Mouse (Mus musculus): Measurements from ENCODE around the gene Pip5k1b. TPM values are rescaled to one million over a fixed set of nuclear protein-coding genes. Genes with fewer than 3 reads are reported as not detected.

Gene Pip5k1b
- polyA plus RNA-seq, 1 experiment from 2014 or later: 2.4 TPM

DNA sequence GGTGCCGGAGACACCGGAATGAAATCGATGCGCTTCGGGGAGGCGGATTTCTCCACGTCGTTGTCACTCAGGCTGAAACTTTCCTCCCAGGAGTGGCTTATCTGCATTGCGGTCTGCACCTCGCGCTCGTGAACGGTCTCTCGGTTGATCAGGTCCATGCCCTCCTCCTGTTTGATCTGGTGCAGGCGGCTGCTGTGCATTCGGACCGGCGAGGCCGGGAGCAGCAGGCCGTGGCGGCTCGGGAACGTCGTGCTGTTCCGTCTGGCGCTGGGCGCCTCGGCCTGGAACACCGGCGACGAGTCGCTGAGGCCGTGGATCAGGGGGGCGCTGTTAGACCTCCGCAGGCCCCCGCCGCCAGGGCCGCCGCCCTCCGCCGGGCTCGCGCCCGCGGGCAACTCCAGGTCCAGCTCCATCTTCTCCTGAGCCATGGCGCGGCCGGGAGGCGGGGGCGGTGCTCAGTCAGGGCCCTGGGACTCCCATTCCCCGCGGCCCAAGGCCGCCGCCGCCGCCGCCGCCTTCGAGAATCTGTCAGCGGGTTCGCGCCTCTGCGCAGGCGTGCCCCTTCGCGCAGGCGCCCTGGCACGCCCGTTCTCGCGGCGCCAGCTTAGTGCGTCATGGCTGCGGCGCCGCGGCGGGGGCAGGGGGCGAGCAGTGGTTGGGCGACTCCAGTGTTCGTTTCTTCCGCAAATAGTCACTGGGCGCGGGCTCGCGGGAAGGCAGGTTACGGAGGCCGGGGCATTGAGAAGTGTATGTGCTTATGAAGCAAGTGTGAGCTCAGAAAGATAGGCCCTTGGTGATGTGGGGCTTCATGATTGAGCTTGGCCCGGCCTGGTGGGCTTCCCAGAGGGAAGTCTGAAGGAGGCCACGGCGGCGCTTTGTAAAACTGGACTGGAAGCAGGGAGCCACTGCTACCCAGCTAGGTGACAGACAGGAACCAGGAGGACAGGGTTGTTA lies 78.5 kb downstream of the Pip5k1b start, which contains the start of gene Fam122a:
Fam122a (minus strand) TSS at position 428 of the 954 bp plus-strand sequence.
- Histone ChIP-seq H3K9me3 (replicated peaks) (no peaks in the 10 kb centered on the region), H3K27me3 (ENCODE audit: low read depth, poor library complexity, severe bottlenecking) (no peaks in the 10 kb centered on the region), H3K4me3 (peak within 1 kb of the TSS; percentile 91), H3K27ac (replicated peaks) (peak within 1 kb of the TSS; percentile 93), H3K4me1 (peaks cover 31% of the 10 kb centered on the region), H3K36me3 (peaks cover 12% of the 10 kb centered on the region)
- under 1% methylated on average over 91 of the region's 92 CpGs for whole genome bisulfite sequencing
- DNase-seq (ENCODE audit: low spot score): peak; percentile 92

DNA sequence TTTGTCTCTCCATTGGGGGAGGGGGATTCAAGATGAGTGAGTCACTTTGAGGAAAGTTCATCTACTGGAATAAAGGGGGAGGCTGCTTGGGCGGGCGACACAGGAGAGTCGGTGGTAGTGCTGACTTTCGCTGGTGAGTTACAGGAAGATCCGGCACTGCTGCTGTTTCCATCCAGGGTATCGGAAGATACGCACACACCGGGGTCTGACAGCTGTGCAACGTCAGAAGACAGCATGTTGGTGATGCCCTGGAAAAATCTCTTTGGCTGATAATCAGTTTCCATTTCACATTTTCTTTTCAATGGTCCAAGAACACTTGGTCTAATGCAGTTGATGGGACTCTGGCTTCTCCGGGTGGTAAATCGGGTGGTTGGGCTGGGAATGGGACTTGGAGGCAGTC lies 79.2 kb downstream of the Pip5k1b start:
- Histone ChIP-seq H3K36me3 (peaks cover 12% of the 10 kb centered on the region), H3K4me1 (peaks cover 28% of the 10 kb centered on the region), H3K4me3 (peak overlapping the region; percentile 91), H3K27me3 (ENCODE audit: low read depth, poor library complexity, severe bottlenecking) (no peaks in the 10 kb centered on the region), H3K27ac (replicated peaks) (peak overlapping the region; percentile 93), H3K9me3 (replicated peaks) (no peaks in the 10 kb centered on the region)
- WGBS: 3% methylated on average over 11 of the region's 11 CpGs
- peak; percentile 23 for DNase-seq (ENCODE audit: low spot score)

DNA sequence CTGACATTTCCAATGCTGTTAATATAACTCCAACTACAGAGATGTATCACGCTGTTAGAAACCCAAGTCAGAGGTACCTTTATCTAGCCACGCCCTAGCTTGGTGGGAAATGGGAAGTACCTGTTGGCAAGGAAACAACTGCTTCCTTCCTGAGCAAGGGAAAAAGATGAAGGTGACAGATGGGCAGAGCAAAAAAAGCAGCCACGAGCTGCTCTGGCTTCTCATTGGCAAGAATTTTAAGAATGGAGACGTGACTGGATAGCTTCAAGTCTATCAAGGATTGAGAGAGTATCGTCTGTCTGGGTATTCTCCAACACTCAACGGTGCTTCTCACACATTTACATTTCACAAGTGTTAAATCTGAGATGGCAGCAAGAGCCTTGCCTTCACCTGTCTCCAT lies 80.4 kb downstream of the Pip5k1b start:
- DNase-seq (ENCODE audit: low spot score): no peak
- peaks cover 28% of the 10 kb centered on the region for H3K4me1 ChIP-seq
- WGBS: 89% methylated on average over 6 of the region's 6 CpGs
- no peaks in the 10 kb centered on the region for H3K27me3 ChIP-seq (ENCODE audit: low read depth, poor library complexity, severe bottlenecking)
- H3K27ac ChIP-seq (replicated peaks): no peak overlapping the region
- H3K9me3 ChIP-seq (replicated peaks): no peaks in the 10 kb centered on the region
- H3K4me3 ChIP-seq: no peak overlapping the region
- peaks cover 12% of the 10 kb centered on the region for H3K36me3 ChIP-seq

DNA sequence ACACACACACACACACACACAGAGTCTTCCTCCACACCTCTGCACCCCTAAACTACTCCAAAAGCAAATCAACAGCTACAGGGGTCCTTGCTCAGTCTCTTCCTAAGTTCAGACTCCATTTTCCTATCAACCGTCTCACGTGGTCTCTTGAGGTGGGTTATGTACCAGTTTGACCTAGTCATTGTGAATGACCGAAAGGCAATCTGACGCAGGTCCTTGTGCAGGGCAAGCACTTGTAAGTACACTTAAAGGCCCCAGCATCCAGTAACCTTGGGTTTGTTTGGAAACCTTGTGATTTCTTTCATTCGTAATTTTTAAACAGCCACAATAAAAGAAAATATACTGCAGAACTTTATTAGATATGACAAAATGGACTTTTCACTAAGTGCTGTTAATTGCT lies 83.2 kb downstream of the Pip5k1b start:
- Histone ChIP-seq H3K27me3 (ENCODE audit: low read depth, poor library complexity, severe bottlenecking) (no peaks in the 10 kb centered on the region), H3K9me3 (replicated peaks) (no peaks in the 10 kb centered on the region), H3K4me3 (no peak overlapping the region), H3K36me3 (peaks cover 12% of the 10 kb centered on the region), H3K4me1 (peaks cover 35% of the 10 kb centered on the region), H3K27ac (replicated peaks) (no peak overlapping the region)
- no peak for DNase-seq (ENCODE audit: low spot score)
- WGBS: 89% methylated on average over 5 of the region's 5 CpGs

DNA sequence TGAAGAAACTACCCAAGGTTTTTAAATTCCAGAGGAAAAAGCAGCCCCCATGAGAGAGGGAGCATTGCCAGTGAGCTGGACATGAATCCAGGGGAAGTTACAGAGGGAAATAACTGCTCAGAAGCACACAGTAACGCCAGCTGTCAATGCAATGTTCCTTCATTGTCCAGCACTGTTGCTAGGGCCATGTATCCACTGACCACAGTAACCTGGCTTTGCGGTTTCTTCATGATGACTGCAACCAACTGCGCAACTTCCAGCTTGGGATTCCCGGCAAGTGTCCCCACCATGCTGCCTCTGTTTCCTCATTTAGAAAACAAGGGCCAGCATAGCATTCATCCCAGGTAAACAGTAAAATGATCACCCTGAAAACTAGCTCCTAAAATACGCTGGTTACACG lies 84.1 kb downstream of the Pip5k1b start:
- DNase-seq (ENCODE audit: low spot score): no peak
- H3K27me3 ChIP-seq (ENCODE audit: low read depth, poor library complexity, severe bottlenecking): no peaks in the 10 kb centered on the region
- WGBS: 86% methylated on average over 6 of the region's 6 CpGs
- no peaks in the 10 kb centered on the region for H3K9me3 ChIP-seq (replicated peaks)
- H3K4me3 ChIP-seq: no peak overlapping the region
- peaks cover 33% of the 10 kb centered on the region for H3K4me1 ChIP-seq
- H3K27ac ChIP-seq (replicated peaks): no peak overlapping the region
- H3K36me3 ChIP-seq: peaks cover 12% of the 10 kb centered on the region

DNA sequence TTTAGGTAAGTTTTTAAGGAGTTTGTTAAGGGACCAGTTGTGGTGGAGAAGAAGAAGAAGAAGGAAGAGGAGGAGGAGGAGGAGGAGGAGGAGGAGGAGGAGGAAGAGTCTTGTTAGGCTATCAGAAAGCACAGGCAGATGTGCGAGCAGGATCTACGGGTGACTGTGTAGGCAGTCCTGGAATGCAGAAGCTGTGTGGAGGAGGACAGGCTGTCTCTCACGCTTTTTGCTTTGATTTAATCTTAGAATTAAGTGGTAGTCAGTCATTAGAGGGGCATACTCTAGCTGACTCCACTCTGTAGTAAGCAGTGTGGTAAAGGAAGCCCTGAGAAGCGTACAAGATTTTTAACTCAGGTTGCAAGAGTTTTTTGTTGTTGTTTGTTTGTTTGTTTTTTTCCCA lies 86.5 kb downstream of the Pip5k1b start:
- Histone ChIP-seq H3K36me3 (peaks cover 10% of the 10 kb centered on the region), H3K9me3 (replicated peaks) (no peaks in the 10 kb centered on the region)
- WGBS: 39% methylated on average over 4 of the region's 4 CpGs

DNA sequence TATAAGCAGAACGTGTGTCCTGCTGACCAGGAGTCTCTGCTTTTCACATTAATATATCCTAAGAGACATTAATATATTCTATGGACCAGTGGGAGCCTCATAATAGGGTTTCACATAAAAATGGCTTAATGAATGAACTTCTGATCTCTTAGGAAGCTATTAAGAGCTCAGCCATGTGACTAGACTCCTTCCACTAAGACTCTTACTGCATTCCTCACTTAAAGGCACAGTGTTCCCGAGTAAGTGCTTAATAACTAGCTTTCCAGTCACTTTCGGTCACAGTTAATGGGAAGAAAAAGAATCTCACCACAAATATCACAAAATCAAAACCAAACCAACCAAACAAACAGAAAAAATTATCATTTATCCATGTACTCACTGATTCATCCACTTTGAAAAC lies 87.1 kb downstream of the Pip5k1b start:
- H3K27ac ChIP-seq (replicated peaks): no peak overlapping the region
- H3K27me3 ChIP-seq (ENCODE audit: low read depth, poor library complexity, severe bottlenecking): no peaks in the 10 kb centered on the region
- 71% methylated on average over 3 of the region's 3 CpGs for WGBS
- 0 out of 2 replicates have a peak, but pooled peaks cover 4% of the 10 kb centered on the region for H3K9me3 ChIP-seq (replicated peaks)
- H3K36me3 ChIP-seq: peaks cover 7% of the 10 kb centered on the region
- peaks cover 16% of the 10 kb centered on the region for H3K4me1 ChIP-seq
- H3K4me3 ChIP-seq: no peak overlapping the region
- DNase-seq (ENCODE audit: low spot score): no peak

More for the DNA sequence above, 86.5 kb downstream of the Pip5k1b start:
- H3K4me3 ChIP-seq: no peak overlapping the region
- DNase-seq (ENCODE audit: low spot score): no peak
- H3K27ac ChIP-seq (replicated peaks): peak overlapping the region; percentile 49; the same call in 1 of the 2 replicates
- peaks cover 16% of the 10 kb centered on the region for H3K4me1 ChIP-seq
- no peaks in the 10 kb centered on the region for H3K27me3 ChIP-seq (ENCODE audit: low read depth, poor library complexity, severe bottlenecking)

DNA sequence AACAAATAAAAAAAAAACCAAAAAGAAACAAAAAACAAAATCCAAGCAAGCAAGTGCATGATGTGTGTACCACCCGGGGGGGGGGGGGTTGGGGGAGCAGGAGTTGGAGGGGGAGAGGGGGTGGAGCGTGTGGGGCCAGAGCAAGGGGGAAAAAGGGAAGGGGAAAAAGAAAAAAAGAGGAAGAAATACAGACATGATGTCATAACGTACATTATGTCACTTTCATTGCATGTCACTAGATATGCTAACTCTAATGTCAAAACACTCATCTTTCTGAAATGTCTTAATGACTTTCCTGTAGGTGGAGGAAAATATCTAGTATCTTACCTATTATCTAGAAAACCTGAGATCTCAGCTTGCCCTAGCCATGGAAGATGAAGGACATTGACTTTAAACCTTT lies 92.7 kb downstream of the Pip5k1b start:
- WGBS: 94% methylated on average over 3 of the region's 3 CpGs
- 0 out of 2 replicates have a peak, but pooled peaks cover 4% of the 10 kb centered on the region for H3K9me3 ChIP-seq (replicated peaks)
- no peak overlapping the region for H3K4me3 ChIP-seq
- H3K4me1 ChIP-seq: 0 out of 2 replicates have a peak, but pooled peaks cover 6% of the 10 kb centered on the region
- no peak overlapping the region for H3K27ac ChIP-seq (replicated peaks)
- no peaks in the 10 kb centered on the region for H3K27me3 ChIP-seq (ENCODE audit: low read depth, poor library complexity, severe bottlenecking)
- H3K36me3 ChIP-seq: no peaks in the 10 kb centered on the region
- DNase-seq (ENCODE audit: low spot score): no peak

DNA sequence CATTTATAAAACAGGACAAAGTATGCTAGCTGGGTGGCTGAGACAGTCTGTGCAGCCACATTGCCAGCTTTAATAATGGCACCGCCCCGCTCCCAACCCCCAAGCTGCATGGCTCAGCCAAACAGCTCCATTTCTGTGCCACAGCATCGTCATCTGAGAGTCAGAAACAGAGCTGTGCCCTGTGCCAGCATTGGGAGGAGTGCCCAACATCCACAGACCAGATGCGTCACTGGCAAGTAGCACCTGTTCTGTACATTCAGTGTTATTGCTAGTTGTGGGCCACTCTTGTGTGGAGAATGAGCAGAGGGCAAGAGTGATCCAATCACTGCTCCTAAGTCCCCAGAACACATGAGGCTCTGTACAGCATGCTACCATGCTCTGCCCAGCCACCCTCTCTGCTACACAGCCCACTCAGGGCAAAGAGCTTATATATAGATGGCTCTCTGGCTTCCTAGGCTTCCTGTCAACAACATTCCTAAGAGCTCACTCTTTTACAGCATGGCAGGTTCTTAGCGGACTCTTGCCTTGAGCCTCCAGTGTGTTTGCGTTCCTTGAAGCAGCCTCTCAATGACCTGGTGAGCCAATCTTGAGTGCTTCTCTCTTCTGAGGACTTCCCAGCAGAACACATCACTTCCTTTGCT lies 99.0 kb downstream of the Pip5k1b start:
- no peaks in the 10 kb centered on the region for H3K27me3 ChIP-seq (ENCODE audit: low read depth, poor library complexity, severe bottlenecking)
- H3K4me3 ChIP-seq: no peak overlapping the region
- H3K9me3 ChIP-seq (replicated peaks): no peaks in the 10 kb centered on the region
- DNase-seq (ENCODE audit: low spot score): no peak
- no peak overlapping the region for H3K27ac ChIP-seq (replicated peaks)
- peaks cover 35% of the 10 kb centered on the region for H3K4me1 ChIP-seq
- H3K36me3 ChIP-seq: no peaks in the 10 kb centered on the region
- 93% methylated on average over 6 of the region's 6 CpGs for WGBS

DNA sequence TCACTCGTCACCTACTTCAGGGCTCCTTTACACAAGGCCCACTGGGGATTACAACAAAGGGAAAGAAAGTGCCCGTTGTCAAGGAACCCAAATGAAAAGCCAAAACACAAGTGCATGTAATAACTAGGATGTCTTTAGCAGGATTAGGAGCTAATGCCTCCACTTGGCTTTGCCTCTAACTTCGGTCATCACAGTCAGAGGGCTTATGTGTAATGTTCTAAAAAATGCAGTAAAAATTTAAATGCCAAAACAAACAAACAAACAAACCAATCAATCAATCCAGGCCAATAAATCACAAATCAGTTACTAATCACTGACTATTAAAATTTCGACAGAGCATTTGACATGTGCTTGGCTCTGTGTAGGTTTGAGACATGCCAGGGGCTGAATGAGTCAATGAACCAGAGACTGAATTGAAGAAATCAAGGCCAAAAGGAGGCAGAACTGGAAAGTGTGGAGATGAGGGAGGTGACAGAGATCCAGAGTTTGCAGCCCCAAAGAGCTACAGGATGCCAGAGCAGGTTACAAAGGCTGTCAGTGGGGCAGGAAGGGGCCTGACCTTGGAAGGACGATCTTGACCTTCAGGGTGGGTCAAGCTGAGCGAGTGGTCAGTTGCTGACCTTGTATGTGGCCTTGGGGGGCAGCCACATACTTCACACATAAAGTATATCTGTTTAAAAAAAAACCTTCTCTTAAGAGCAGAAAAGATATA lies 100.3 kb downstream of the Pip5k1b start:
- 81% methylated on average over 6 of the region's 6 CpGs for WGBS
- Histone ChIP-seq H3K9me3 (replicated peaks) (no peaks in the 10 kb centered on the region), H3K36me3 (no peaks in the 10 kb centered on the region), H3K4me1 (peaks cover 31% of the 10 kb centered on the region), H3K27ac (replicated peaks) (no peak overlapping the region), H3K27me3 (ENCODE audit: low read depth, poor library complexity, severe bottlenecking) (no peaks in the 10 kb centered on the region), H3K4me3 (no peak overlapping the region)
- DNase-seq (ENCODE audit: low spot score): no peak

DNA sequence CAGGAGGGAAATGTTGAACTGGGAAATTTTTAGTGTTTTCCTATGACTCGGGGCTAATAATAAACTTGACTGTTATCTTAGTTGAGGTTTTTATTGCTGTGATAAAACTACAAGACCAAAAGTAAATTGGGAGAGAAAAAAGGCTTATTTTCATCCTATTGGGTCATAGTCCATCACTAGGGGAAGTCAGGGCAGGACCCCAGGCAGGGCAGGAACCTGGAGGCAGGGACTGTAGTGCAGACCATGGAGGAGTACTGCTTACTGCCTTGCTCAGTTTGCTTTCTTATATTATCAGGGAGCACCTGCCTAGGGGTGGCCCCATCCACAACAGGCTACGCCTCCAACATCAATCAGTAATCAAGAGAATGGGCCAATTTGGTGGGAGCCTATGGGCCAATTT lies 101.2 kb downstream of the Pip5k1b start:
- peaks cover 31% of the 10 kb centered on the region for H3K4me1 ChIP-seq
- DNase-seq (ENCODE audit: low spot score): no peak
- H3K27ac ChIP-seq (replicated peaks): 0 out of 2 replicates have a peak overlapping the region, but pooled peaks have one; percentile 81
- H3K27me3 ChIP-seq (ENCODE audit: low read depth, poor library complexity, severe bottlenecking): no peaks in the 10 kb centered on the region
- no peak overlapping the region for H3K4me3 ChIP-seq
- 92% methylated on average over 2 of the region's 2 CpGs for WGBS
- no peaks in the 10 kb centered on the region for H3K36me3 ChIP-seq
- H3K9me3 ChIP-seq (replicated peaks): no peaks in the 10 kb centered on the region

DNA sequence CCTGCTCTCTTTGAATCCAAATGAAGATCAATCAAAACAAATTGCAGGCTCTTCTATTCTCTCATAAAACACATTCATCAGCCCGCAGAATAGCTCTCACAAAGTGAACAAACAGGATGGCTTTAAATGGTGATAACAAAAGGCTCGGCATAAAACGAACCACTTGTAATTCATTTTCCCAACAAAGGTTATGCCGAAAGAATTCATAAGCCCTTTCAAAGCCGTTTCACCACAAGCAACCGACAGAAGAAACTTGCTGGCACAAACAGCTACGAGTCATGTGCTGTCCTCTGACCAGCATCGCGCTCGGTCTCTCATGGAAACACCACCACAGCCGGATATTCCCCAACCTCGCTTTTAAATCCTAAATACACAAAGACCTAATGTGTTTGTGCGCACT lies 102.3 kb downstream of the Pip5k1b start:
- no peaks in the 10 kb centered on the region for H3K27me3 ChIP-seq (ENCODE audit: low read depth, poor library complexity, severe bottlenecking)
- WGBS: 62% methylated on average over 13 of the region's 13 CpGs
- DNase-seq (ENCODE audit: low spot score): no peak
- H3K36me3 ChIP-seq: no peaks in the 10 kb centered on the region
- peaks cover 31% of the 10 kb centered on the region for H3K4me1 ChIP-seq
- H3K4me3 ChIP-seq: no peak overlapping the region
- peak overlapping the region; percentile 81 for H3K27ac ChIP-seq (replicated peaks)
- no peaks in the 10 kb centered on the region for H3K9me3 ChIP-seq (replicated peaks)
